Mouse (Mus musculus) embryonic facial prominence, embryonic 12.5 days (tissue): ENCODE measurements around the gene Trpv5. TPM values are rescaled to one million over a fixed set of nuclear protein-coding genes. Genes with fewer than 3 reads are reported as not detected.

Source experiments
- ATAC-seq: fragments of 200-750 bp; cut with Nextera tagmentation; 2 replicates; pipeline ENCODE4 v1.8.0; 2017; ENCODE audit not compliant: insufficient number of reproducible peaks, insufficient read depth, low FRiP score, low TSS enrichment
- H3K27ac ChIP-seq: fragments of 300-500 bp; sonication (generic); 2 replicates; pipeline ENCODE4 v1.5.1; 2016; ENCODE audit warnings: mild to moderate bottlenecking
- H3K27me3 ChIP-seq: fragments of 300-500 bp; sonication (generic); 2 replicates; pipeline ENCODE4 v1.6.1; 2016; ENCODE audit warnings: mild to moderate bottlenecking, moderate library complexity
- H3K36me3 ChIP-seq: fragments of 300-500 bp; sonication (generic); 2 replicates; pipeline ENCODE4 v1.6.1; 2016; ENCODE audit warnings: mild to moderate bottlenecking
- H3K4me1 ChIP-seq: fragments of 300-500 bp; sonication (generic); 2 replicates; pipeline ENCODE4 v1.6.1; 2016
- H3K4me2 ChIP-seq: fragments of 300-500 bp; sonication (generic); replicated peaks from 2 replicates; pipeline ENCODE4 v1.6.1; 2016; ENCODE audit warnings: mild to moderate bottlenecking, moderate library complexity
- H3K4me3 ChIP-seq: fragments of 300-500 bp; sonication (generic); 2 replicates; pipeline ENCODE4 v1.5.1; 2016; ENCODE audit warnings: mild to moderate bottlenecking
- H3K9ac ChIP-seq: fragments of 300-500 bp; sonication (generic); 2 replicates; pipeline ENCODE4 v1.6.1; 2016; ENCODE audit warnings: mild to moderate bottlenecking, moderate library complexity
- H3K9me3 ChIP-seq: fragments of 300-500 bp; sonication (generic); 2 replicates; pipeline ENCODE4 v1.6.1; 2016; ENCODE audit warnings: mild to moderate bottlenecking, moderate library complexity
- WGBS: fragments of 180-500 bp; shearing (Covaris S2); methylation state at CpG from one replicate; pipeline ENCODE4 v1.1.7; 2016; 5-methylcytosine and 5-hydroxymethylcytosine counted together
- polyA plus RNA-seq: library from polyadenylated mRNA; unstranded; fragments of >200 nt; fragmentation: Nextera tagmentation; extraction: Ambion mirVana; gene quantifications from 2 replicates; pipeline ENCODE4 v1.2.1, GENCODE M21; 2016

The Trpv5 gene
- polyA plus RNA-seq = not detected in 2 replicates

- H3K4me1 ChIP-seq = no peaks in the 10 kb centered on the region
- ATAC-seq = no peak
- 72% methylated on average over 1 of the region's 1 CpGs for WGBS
Measured at GRCm38 (mm10) chr6:41680669-41681068, at the start of gene Trpv5. Gene Trpv5 (minus strand): TSS chr6:41680769.

GRCm38 (mm10) chr6:41727989-41728609 lies 47.5 kb upstream of the Trpv5 start:
- no peaks in the 10 kb centered on the region for H3K36me3 ChIP-seq
- 92% methylated on average over 1 of the region's 1 CpGs for WGBS
- H3K9ac ChIP-seq = no peak overlapping the region
- no peaks in the 10 kb centered on the region for H3K4me1 ChIP-seq
- H3K9me3 ChIP-seq = no peaks in the 10 kb centered on the region
- no peak overlapping the region for H3K4me2 ChIP-seq
- H3K27me3 ChIP-seq = no peaks in the 10 kb centered on the region
- no peak overlapping the region for H3K4me3 ChIP-seq
- no peak for ATAC-seq
- H3K27ac ChIP-seq = no peak overlapping the region

More at GRCm38 (mm10) chr6:41680669-41681068, at the start of gene Trpv5:
- Histone ChIP-seq H3K9me3 (no peaks in the 10 kb centered on the region), H3K27me3 (no peaks in the 10 kb centered on the region), H3K4me3 (no peak within 1 kb of the TSS), H3K9ac (no peak within 1 kb of the TSS), H3K36me3 (no peaks in the 10 kb centered on the region), H3K27ac (no peak within 1 kb of the TSS), H3K4me2 (no peak within 1 kb of the TSS)

DNA sequence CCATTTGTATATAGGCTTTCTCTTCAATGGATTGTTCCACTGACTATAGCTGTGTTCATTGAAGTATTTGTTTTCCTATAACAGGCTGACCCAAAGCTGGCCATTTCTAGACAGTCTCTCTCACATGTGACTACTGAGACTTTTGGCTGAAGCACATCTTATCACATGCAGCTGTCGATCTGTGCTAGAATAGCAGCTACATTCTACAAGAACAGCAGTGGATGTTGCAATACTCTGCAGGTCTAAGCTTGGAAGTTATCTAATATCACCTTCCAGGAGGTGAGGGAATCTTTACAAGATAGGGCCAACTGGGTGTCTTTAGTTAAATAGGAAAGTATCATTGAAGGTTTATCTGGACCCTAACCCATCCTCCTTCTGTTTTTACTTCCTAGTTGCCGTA lies 40.9 kb upstream of the Trpv5 start:
- Histone ChIP-seq H3K9me3 (no peaks in the 10 kb centered on the region), H3K36me3 (no peaks in the 10 kb centered on the region), H3K4me3 (no peak overlapping the region), H3K4me2 (no peak overlapping the region), H3K27ac (no peak overlapping the region), H3K4me1 (no peaks in the 10 kb centered on the region), H3K27me3 (no peaks in the 10 kb centered on the region), H3K9ac (no peak overlapping the region)
- WGBS = 84% methylated on average over 2 of the region's 2 CpGs
- ATAC-seq = no peak

DNA sequence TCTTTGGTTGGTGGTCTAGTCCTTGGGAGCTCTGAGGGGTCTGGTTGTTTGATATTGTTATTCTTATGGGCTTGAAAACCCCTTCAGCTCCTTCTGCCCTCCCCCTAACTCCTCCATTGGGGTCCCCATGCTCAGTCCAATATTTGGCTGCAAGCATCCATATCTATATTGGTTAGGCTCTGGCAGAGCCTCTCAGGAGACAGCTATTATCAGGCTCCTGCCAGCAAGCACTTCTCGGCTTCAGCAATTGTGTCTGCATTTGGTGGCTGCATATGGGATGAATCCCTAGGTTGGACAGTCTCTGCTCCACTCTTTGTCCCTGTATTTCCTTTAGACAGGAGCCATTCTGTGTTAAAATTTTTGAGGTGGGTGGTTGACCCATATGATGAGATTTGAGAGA lies 29.7 kb upstream of the Trpv5 start:
- Histone ChIP-seq H3K9me3 (no peaks in the 10 kb centered on the region), H3K4me1 (no peaks in the 10 kb centered on the region), H3K4me3 (no peak overlapping the region), H3K27ac (no peak overlapping the region), H3K9ac (no peak overlapping the region), H3K27me3 (no peaks in the 10 kb centered on the region), H3K4me2 (no peak overlapping the region), H3K36me3 (no peaks in the 10 kb centered on the region)
- no peak for ATAC-seq
- 80% methylated on average over 1 of the region's 1 CpGs for WGBS

DNA sequence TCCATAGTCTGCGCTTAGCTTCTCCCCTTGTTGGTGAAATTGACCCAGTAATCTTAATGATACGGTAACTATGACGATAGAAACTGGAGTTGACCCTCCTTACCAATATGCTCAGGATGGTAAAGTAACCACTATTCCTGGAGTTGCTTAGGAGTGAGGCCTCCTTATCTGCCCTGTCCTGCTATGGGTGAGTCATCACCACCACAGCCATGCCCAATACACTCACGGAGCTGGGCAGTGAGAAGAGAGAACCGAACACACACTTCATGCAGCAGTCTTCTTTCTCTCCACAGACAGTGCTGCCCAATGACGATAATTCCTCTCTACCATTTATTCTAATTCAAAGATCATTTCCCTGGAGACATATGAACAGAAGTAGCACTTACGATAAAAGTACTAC lies 25.7 kb upstream of the Trpv5 start:
- Histone ChIP-seq H3K27ac (no peak overlapping the region), H3K4me2 (no peak overlapping the region), H3K4me3 (no peak overlapping the region), H3K4me1 (no peaks in the 10 kb centered on the region), H3K9ac (no peak overlapping the region), H3K36me3 (no peaks in the 10 kb centered on the region), H3K27me3 (no peaks in the 10 kb centered on the region), H3K9me3 (no peaks in the 10 kb centered on the region)
- WGBS = 87% methylated on average over 7 of the region's 7 CpGs
- ATAC-seq = no peak

- Histone ChIP-seq H3K4me1 (no peaks in the 10 kb centered on the region), H3K27me3 (no peaks in the 10 kb centered on the region), H3K9ac (no peak within 1 kb of the TSS), H3K36me3 (no peaks in the 10 kb centered on the region), H3K9me3 (no peaks in the 10 kb centered on the region), H3K27ac (no peak within 1 kb of the TSS), H3K4me2 (no peak within 1 kb of the TSS), H3K4me3 (no peak within 1 kb of the TSS)
- ATAC-seq = no peak
- 48% methylated on average over 1 of the region's 1 CpGs for WGBS
Measured at GRCm38 (mm10) chr6:41704123-41704522, 23.6 kb upstream of the Trpv5 start, which contains the start of gene Kel. Gene Kel (minus strand): TSS chr6:41704339.

DNA sequence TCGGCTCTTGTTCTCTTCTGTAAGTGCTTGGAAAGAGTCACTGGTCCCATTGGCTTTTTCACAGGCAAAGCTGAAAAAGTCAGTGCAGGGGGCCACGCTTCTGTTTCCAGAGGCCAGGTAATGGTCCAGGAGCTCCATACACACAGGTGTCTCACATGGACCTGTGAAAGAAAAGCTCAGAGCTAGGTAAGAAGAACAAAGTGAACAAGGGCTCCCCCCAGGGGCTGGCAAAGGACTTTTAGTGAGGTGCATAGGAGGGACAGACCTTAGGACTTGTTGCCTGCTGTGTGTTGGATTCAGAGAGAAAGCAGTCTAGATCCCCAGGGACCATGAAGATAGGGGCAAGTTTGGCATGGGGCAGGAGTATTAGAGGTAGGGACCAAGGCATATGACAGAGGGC lies 22.4 kb upstream of the Trpv5 start:
- Histone ChIP-seq H3K4me1 (no peaks in the 10 kb centered on the region), H3K27me3 (no peaks in the 10 kb centered on the region), H3K4me2 (no peak overlapping the region), H3K9ac (no peak overlapping the region), H3K27ac (no peak overlapping the region), H3K4me3 (no peak overlapping the region), H3K36me3 (no peaks in the 10 kb centered on the region), H3K9me3 (no peaks in the 10 kb centered on the region)
- ATAC-seq = no peak
- 68% methylated on average over 2 of the region's 2 CpGs for whole genome bisulfite sequencing

GRCm38 (mm10) chr6:41701245-41701644 lies 20.7 kb upstream of the Trpv5 start:
- Histone ChIP-seq H3K27ac (no peak overlapping the region), H3K4me1 (no peaks in the 10 kb centered on the region), H3K4me3 (no peak overlapping the region), H3K27me3 (no peaks in the 10 kb centered on the region), H3K36me3 (no peaks in the 10 kb centered on the region), H3K9me3 (no peaks in the 10 kb centered on the region), H3K4me2 (no peak overlapping the region), H3K9ac (no peak overlapping the region)
- 82% methylated on average over 1 of the region's 1 CpGs for WGBS
- ATAC-seq = no peak

DNA sequence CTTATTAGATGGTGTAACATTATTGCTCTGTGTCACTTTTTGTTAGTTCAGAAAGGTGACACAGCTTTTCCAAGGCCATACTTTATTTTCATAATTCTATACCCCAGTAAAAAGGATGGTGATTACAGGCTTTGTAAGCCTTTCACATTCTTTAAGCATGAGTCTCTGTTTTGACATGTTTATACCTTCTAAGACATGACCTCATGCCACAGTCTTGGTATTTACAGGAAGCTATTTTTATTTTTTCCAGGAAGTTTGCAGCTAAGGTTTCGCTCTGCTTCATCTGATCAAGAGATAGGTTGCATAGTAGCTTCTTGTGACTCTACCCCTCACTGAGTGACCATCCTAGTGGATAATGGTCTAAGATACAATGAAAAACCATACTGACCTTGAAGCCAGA lies 13.8 kb upstream of the Trpv5 start:
- H3K4me2 ChIP-seq = no peak overlapping the region
- H3K9ac ChIP-seq = no peak overlapping the region
- H3K9me3 ChIP-seq = no peaks in the 10 kb centered on the region
- 84% methylated on average over 1 of the region's 1 CpGs for WGBS
- no peak overlapping the region for H3K27ac ChIP-seq
- H3K4me1 ChIP-seq = no peaks in the 10 kb centered on the region
- H3K36me3 ChIP-seq = no peaks in the 10 kb centered on the region
- H3K4me3 ChIP-seq = no peak overlapping the region
- ATAC-seq = no peak
- no peaks in the 10 kb centered on the region for H3K27me3 ChIP-seq

- ATAC-seq = no peak
- Histone ChIP-seq H3K9me3 (no peaks in the 10 kb centered on the region), H3K9ac (no peak overlapping the region), H3K4me1 (no peaks in the 10 kb centered on the region), H3K36me3 (no peaks in the 10 kb centered on the region), H3K4me3 (no peak overlapping the region), H3K27me3 (no peaks in the 10 kb centered on the region), H3K4me2 (no peak overlapping the region), H3K27ac (no peak overlapping the region)
Measured at GRCm38 (mm10) chr6:41692200-41692599, 11.6 kb upstream of the Trpv5 start.

GRCm38 (mm10) chr6:41685596-41685995 lies 5.0 kb upstream of the Trpv5 start:
- Histone ChIP-seq H3K4me1 (no peaks in the 10 kb centered on the region), H3K4me3 (no peak overlapping the region), H3K36me3 (no peaks in the 10 kb centered on the region), H3K9me3 (no peaks in the 10 kb centered on the region), H3K27me3 (no peaks in the 10 kb centered on the region), H3K9ac (no peak overlapping the region), H3K4me2 (no peak overlapping the region), H3K27ac (no peak overlapping the region)
- ATAC-seq = no peak
- WGBS = 86% methylated on average over 3 of the region's 3 CpGs

DNA sequence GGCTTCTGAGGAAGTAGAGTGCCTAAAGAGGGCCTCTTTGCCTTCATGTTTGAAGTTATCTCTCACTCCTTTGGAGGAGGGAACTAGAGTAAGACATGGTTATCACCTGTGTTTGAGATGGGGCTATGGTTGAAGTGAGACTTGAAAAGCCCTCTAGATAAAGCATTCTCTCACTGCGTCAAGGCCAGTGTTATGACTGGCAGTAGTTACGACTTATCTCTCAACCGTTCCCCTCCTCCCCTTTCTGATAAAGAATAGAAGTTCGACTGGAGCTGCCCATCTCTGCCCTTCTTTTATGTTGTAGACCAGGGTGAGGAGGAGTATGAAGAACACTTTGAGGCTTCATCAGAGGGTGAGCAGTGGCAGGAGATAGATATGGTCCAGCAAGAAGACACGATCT lies 4.3 kb upstream of the Trpv5 start:
- H3K27me3 ChIP-seq = no peaks in the 10 kb centered on the region
- 93% methylated on average over 5 of the region's 5 CpGs for WGBS
- H3K4me1 ChIP-seq = no peaks in the 10 kb centered on the region
- H3K4me2 ChIP-seq = no peak overlapping the region
- H3K36me3 ChIP-seq = no peaks in the 10 kb centered on the region
- H3K9me3 ChIP-seq = no peaks in the 10 kb centered on the region
- ATAC-seq = no peak
- H3K9ac ChIP-seq = no peak overlapping the region
- H3K4me3 ChIP-seq = no peak overlapping the region
- no peak overlapping the region for H3K27ac ChIP-seq

GRCm38 (mm10) chr6:41684131-41684530 lies 3.6 kb upstream of the Trpv5 start, which contains the start of gene Llcfc1:
Gene Llcfc1 (plus strand): TSS chr6:41684431.
- Histone ChIP-seq H3K9me3 (no peaks in the 10 kb centered on the region), H3K4me2 (no peak within 1 kb of the TSS), H3K27ac (no peak within 1 kb of the TSS), H3K4me1 (no peaks in the 10 kb centered on the region), H3K9ac (no peak within 1 kb of the TSS), H3K4me3 (no peak within 1 kb of the TSS), H3K36me3 (no peaks in the 10 kb centered on the region), H3K27me3 (no peaks in the 10 kb centered on the region)
- ATAC-seq = no peak
- 90% methylated on average over 2 of the region's 2 CpGs for WGBS
